Mouse (Mus musculus) embryonic facial prominence, embryonic 12.5 days (tissue): ENCODE data around the gene Ppp1r3d. TPM values are rescaled to one million over a fixed set of nuclear protein-coding genes. Genes with fewer than 3 reads are reported as not detected.

Source experiments
- ATAC-seq: fragments of 200-750 bp; cut with Nextera tagmentation; 2 replicates; pipeline ENCODE4 v1.8.0; 2017; ENCODE audit not compliant: insufficient number of reproducible peaks, insufficient read depth, low FRiP score, low TSS enrichment
- H3K27ac ChIP-seq: fragments of 300-500 bp; sonication (generic); 2 replicates; pipeline ENCODE4 v1.5.1; 2016; ENCODE audit warnings: mild to moderate bottlenecking
- H3K27me3 ChIP-seq: fragments of 300-500 bp; sonication (generic); 2 replicates; pipeline ENCODE4 v1.6.1; 2016; ENCODE audit warnings: mild to moderate bottlenecking, moderate library complexity
- H3K36me3 ChIP-seq: fragments of 300-500 bp; sonication (generic); 2 replicates; pipeline ENCODE4 v1.6.1; 2016; ENCODE audit warnings: mild to moderate bottlenecking
- H3K4me1 ChIP-seq: fragments of 300-500 bp; sonication (generic); 2 replicates; pipeline ENCODE4 v1.6.1; 2016
- H3K4me2 ChIP-seq: fragments of 300-500 bp; sonication (generic); replicated peaks from 2 replicates; pipeline ENCODE4 v1.6.1; 2016; ENCODE audit warnings: mild to moderate bottlenecking, moderate library complexity
- H3K4me3 ChIP-seq: fragments of 300-500 bp; sonication (generic); 2 replicates; pipeline ENCODE4 v1.5.1; 2016; ENCODE audit warnings: mild to moderate bottlenecking
- H3K9ac ChIP-seq: fragments of 300-500 bp; sonication (generic); 2 replicates; pipeline ENCODE4 v1.6.1; 2016; ENCODE audit warnings: mild to moderate bottlenecking, moderate library complexity
- H3K9me3 ChIP-seq: fragments of 300-500 bp; sonication (generic); 2 replicates; pipeline ENCODE4 v1.6.1; 2016; ENCODE audit warnings: mild to moderate bottlenecking, moderate library complexity
- WGBS: fragments of 180-500 bp; shearing (Covaris S2); methylation state at CpG from one replicate; pipeline ENCODE4 v1.1.7; 2016; 5-methylcytosine and 5-hydroxymethylcytosine counted together
- polyA plus RNA-seq: library from polyadenylated mRNA; unstranded; fragments of >200 nt; fragmentation: Nextera tagmentation; extraction: Ambion mirVana; gene quantifications from 2 replicates; pipeline ENCODE4 v1.2.1, GENCODE M21; 2016

Gene Ppp1r3d
- polyA plus RNA-seq, 1 experiment from 2014 or later = 4.6 TPM

DNA sequence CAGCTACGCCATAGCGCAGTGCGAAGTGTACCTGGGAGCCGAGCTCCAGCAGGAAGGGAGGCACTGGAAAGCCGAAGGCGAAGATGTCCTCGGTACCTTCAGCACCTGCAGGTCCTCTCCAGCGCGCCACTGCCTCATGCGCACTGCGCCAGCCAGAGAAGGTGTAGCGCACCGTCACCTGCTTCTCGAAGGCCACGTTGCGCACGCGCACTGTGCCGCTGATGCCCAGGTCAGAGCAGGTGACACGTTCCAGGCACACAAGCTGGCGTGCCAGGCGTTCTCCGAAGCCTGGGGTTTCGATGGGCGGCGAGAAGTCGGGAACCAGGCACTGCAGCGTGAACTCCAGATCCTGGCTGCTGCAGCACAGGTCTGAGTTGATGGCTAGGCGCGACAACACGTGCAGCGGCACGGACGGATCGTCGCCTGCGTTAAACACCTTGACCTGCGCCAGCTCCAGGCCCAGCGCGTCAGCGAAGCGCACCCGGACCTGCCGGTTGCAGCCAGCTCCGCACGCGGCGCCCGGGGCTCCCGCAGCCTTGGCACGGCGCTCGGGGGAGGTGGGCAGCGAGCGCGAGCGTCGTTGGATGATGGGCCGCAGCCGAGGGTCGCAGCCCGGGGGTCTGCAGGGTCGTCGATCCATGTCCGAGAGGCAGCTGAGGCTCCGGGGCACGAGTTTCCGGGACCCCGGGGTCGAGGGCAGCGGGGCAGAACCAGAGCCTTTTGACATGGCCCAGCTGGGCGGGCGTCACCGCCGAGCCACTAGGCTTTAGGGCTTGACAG lies 601 bp downstream of the Ppp1r3d start:
- Histone ChIP-seq H3K9me3 (no peaks in the 10 kb centered on the region), H3K9ac (peak overlapping the region; percentile 72), H3K27ac (no peak overlapping the region), H3K4me1 (peaks cover 16% of the 10 kb centered on the region), H3K4me2 (peak overlapping the region; percentile 99), H3K4me3 (peak overlapping the region; percentile 75), H3K36me3 (no peaks in the 10 kb centered on the region; the same call in 1 of the 2 replicates), H3K27me3 (peaks cover 19% of the 10 kb centered on the region)
- 14% methylated on average over 75 of the region's 75 CpGs for WGBS
- ATAC-seq = no peak

DNA sequence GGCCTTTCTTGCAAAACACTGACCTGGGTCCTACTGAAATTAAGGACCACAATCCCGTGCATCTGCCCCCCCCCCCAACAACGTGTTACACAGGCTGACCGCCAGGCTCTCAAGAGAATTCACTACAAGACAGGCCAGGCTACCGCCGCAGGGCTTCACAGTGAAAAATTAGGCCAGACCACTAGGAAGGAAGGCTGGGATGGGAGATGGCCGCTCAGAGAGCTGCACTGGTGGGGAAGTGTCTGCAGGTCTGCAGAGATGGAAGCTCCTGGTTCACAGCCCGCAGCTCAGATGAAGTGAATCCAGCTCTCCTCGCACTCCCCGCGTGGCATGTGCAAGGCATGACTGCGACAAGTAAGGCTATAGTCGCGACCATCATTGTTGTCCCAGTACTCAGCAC lies 1.2 kb downstream of the Ppp1r3d start:
- Histone ChIP-seq H3K9ac (no peak overlapping the region), H3K4me1 (peaks cover 16% of the 10 kb centered on the region), H3K27me3 (peaks cover 19% of the 10 kb centered on the region), H3K27ac (no peak overlapping the region), H3K36me3 (no peaks in the 10 kb centered on the region; the same call in 1 of the 2 replicates), H3K4me2 (peak overlapping the region; percentile 99), H3K9me3 (no peaks in the 10 kb centered on the region), H3K4me3 (peak overlapping the region; percentile 75)
- 62% methylated on average over 13 of the region's 13 CpGs for WGBS
- ATAC-seq = no peak

DNA sequence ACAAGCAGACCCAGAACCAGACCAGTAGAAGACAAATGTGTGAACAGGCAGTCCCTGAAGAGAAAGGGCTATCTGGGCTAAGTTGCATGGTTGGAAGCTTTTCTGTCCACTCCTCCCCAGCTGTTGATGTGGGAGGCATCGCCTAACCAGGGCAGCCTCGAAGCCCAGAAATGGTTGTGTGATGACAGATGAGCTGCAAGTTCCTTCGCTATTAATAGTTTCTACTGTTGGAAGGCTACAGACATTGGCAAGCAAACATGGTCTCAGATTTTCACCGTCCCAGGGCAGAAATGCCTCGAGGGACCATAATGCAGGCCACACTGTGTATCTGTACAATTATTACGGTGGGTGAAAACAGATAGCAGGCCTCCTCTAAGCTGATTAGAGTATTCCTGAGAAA lies 1.7 kb downstream of the Ppp1r3d start:
- ATAC-seq = no peak
- Histone ChIP-seq H3K27me3 (peaks cover 19% of the 10 kb centered on the region), H3K4me3 (no peak overlapping the region), H3K9me3 (no peaks in the 10 kb centered on the region), H3K4me2 (no peak overlapping the region; the same call in 1 of the 2 replicates), H3K27ac (no peak overlapping the region), H3K9ac (no peak overlapping the region), H3K36me3 (no peaks in the 10 kb centered on the region), H3K4me1 (peaks cover 16% of the 10 kb centered on the region)
- 58% methylated on average over 6 of the region's 6 CpGs for WGBS

- no peaks in the 10 kb centered on the region for H3K36me3 ChIP-seq
- WGBS = 75% methylated on average over 6 of the region's 6 CpGs
- H3K9ac ChIP-seq = no peak overlapping the region
- no peak overlapping the region for H3K4me3 ChIP-seq
- no peak overlapping the region for H3K27ac ChIP-seq
- no peak overlapping the region for H3K4me2 ChIP-seq
- no peaks in the 10 kb centered on the region for H3K9me3 ChIP-seq
- H3K4me1 ChIP-seq = peaks cover 16% of the 10 kb centered on the region
- no peak for ATAC-seq
- peaks cover 19% of the 10 kb centered on the region for H3K27me3 ChIP-seq
Measured at GRCm38 (mm10) chr2:178410286-178410685, 4.0 kb downstream of the Ppp1r3d start.

- WGBS = 32% methylated on average over 1 of the region's 1 CpGs
- ATAC-seq = no peak
- no peak overlapping the region for H3K4me2 ChIP-seq
Measured at GRCm38 (mm10) chr2:178409024-178409423, 5.2 kb downstream of the Ppp1r3d start.

GRCm38 (mm10) chr2:178407053-178407815 lies 7.0 kb downstream of the Ppp1r3d start, which contains the start of gene Sycp2:
Sycp2 (minus strand) TSS chr2:178407685.
- Histone ChIP-seq H3K4me1 (no peaks in the 10 kb centered on the region), H3K27me3 (no peaks in the 10 kb centered on the region), H3K27ac (no peak within 1 kb of the TSS), H3K9me3 (no peaks in the 10 kb centered on the region), H3K4me3 (no peak within 1 kb of the TSS), H3K4me2 (no peak within 1 kb of the TSS), H3K36me3 (no peaks in the 10 kb centered on the region), H3K9ac (no peak within 1 kb of the TSS)
- 84% methylated on average over 52 of the region's 52 CpGs for WGBS
- ATAC-seq = no peak

More at GRCm38 (mm10) chr2:178409024-178409423, 5.2 kb downstream of the Ppp1r3d start:
- H3K4me1 ChIP-seq = peaks cover 8% of the 10 kb centered on the region
- H3K9ac ChIP-seq = no peak overlapping the region
- H3K27ac ChIP-seq = no peak overlapping the region
- no peaks in the 10 kb centered on the region for H3K9me3 ChIP-seq
- H3K36me3 ChIP-seq = no peaks in the 10 kb centered on the region
- H3K4me3 ChIP-seq = no peak overlapping the region
- H3K27me3 ChIP-seq = peaks cover 16% of the 10 kb centered on the region

Other genes with a start within 250 kb of the Ppp1r3d start
- gene Sycp2, start 6.8 kb downstream of the Ppp1r3d start, polyA plus RNA-seq = 0.06 and 0.13 TPM in 2 replicates
- 4.7 and 6.4 TPM in 2 replicates for gene Fam217b, start 52 bp upstream of the Ppp1r3d start, polyA plus RNA-seq
- 0.45 and 0.58 TPM in 2 replicates for gene Cdh26, start 16.1 kb upstream of the Ppp1r3d start, polyA plus RNA-seq